Mouse (Mus musculus): Measurements from ENCODE around the gene Ckap2l. TPM values are rescaled to one million over a fixed set of nuclear protein-coding genes. Genes with fewer than 3 reads are reported as not detected.

The Ckap2l gene
- polyA plus RNA-seq, 1 experiment from 2014 or later: 37.9 TPM

- no peaks in the 10 kb centered on the region for H3K36me3 ChIP-seq
These were observed 12.8 kb upstream of the Ckap2l start, which contains the start of gene Il1a for GRCm38 (mm10) chr2:129309836-129310235. TSS of gene Il1a (minus strand) at chr2:129309972.

GRCm38 (mm10) chr2:129306020-129306419 lies 9.0 kb upstream of the Ckap2l start:
- Histone ChIP-seq H3K9me3 (no peaks in the 10 kb centered on the region), H3K27ac (no peak overlapping the region), H3K4me1 (no peaks in the 10 kb centered on the region), H3K9ac (no peak overlapping the region), H3K27me3 (replicated peaks) (no peaks in the 10 kb centered on the region), H3K36me3 (no peaks in the 10 kb centered on the region), H3K4me3 (no peak overlapping the region), H3K4me2 (replicated peaks) (no peak overlapping the region)
- no peak for ATAC-seq (ENCODE audit: low FRiP score, low read depth)
- WGBS: 82% methylated on average over 4 of the region's 4 CpGs

More at GRCm38 (mm10) chr2:129309836-129310235, 12.8 kb upstream of the Ckap2l start, which contains the start of gene Il1a:
- no peak for ATAC-seq (ENCODE audit: low FRiP score, low read depth)
- Histone ChIP-seq H3K27me3 (replicated peaks) (no peaks in the 10 kb centered on the region), H3K9ac (no peak within 1 kb of the TSS), H3K9me3 (no peaks in the 10 kb centered on the region), H3K4me2 (replicated peaks) (no peak within 1 kb of the TSS), H3K27ac (no peak within 1 kb of the TSS), H3K4me1 (no peaks in the 10 kb centered on the region), H3K4me3 (no peak within 1 kb of the TSS)
- 88% methylated on average over 7 of the region's 7 CpGs for WGBS

- WGBS: 2% methylated on average over 10 of the region's 10 CpGs
These were observed 574 bp upstream of the Ckap2l start for GRCm38 (mm10) chr2:129297589-129297982.

GRCm38 (mm10) chr2:129296086-129296485 lies 926 bp downstream of the Ckap2l start:
- no peak for ATAC-seq (ENCODE audit: low FRiP score, low read depth)
- Histone ChIP-seq H3K4me1 (peaks cover 16% of the 10 kb centered on the region), H3K9ac (peak overlapping the region; percentile 66), H3K36me3 (peaks cover 4% of the 10 kb centered on the region; the same call in 1 of the 2 replicates), H3K4me3 (peak overlapping the region; percentile 75), H3K27me3 (replicated peaks) (no peaks in the 10 kb centered on the region), H3K4me2 (replicated peaks) (peak overlapping the region; percentile 72), H3K9me3 (no peaks in the 10 kb centered on the region), H3K27ac (no peak overlapping the region)
- 59% methylated on average over 5 of the region's 5 CpGs for WGBS

More at GRCm38 (mm10) chr2:129297589-129297982, 574 bp upstream of the Ckap2l start:
- H3K27me3 ChIP-seq (replicated peaks): no peaks in the 10 kb centered on the region
- H3K4me3 ChIP-seq: peak overlapping the region; percentile 75
- peak overlapping the region; percentile 67 for H3K27ac ChIP-seq
- ATAC-seq (ENCODE audit: low FRiP score, low read depth): peak; percentile 83
- H3K4me2 ChIP-seq (replicated peaks): peak overlapping the region; percentile 72
- peak overlapping the region; percentile 54 for H3K9ac ChIP-seq
- peaks cover 4% of the 10 kb centered on the region; the same call in 1 of the 2 replicates for H3K36me3 ChIP-seq
- H3K4me1 ChIP-seq: peaks cover 16% of the 10 kb centered on the region
- H3K9me3 ChIP-seq: no peaks in the 10 kb centered on the region

GRCm38 (mm10) chr2:129295075-129295474 lies 1.9 kb downstream of the Ckap2l start:
- no peak overlapping the region for H3K4me3 ChIP-seq
- ATAC-seq (ENCODE audit: low FRiP score, low read depth): no peak
- H3K9me3 ChIP-seq: no peaks in the 10 kb centered on the region
- H3K4me1 ChIP-seq: peaks cover 16% of the 10 kb centered on the region
- H3K27ac ChIP-seq: no peak overlapping the region
- 93% methylated on average over 5 of the region's 5 CpGs for WGBS
- H3K9ac ChIP-seq: 0 out of 2 replicates have a peak overlapping the region, but pooled peaks have one; percentile 13
- no peaks in the 10 kb centered on the region for H3K27me3 ChIP-seq (replicated peaks)
- H3K4me2 ChIP-seq (replicated peaks): peak overlapping the region; percentile 72
- peaks cover 4% of the 10 kb centered on the region; the same call in 1 of the 2 replicates for H3K36me3 ChIP-seq

GRCm38 (mm10) chr2:129273823-129274222 lies 23.2 kb downstream of the Ckap2l start:
- Histone ChIP-seq H3K9me3 (no peaks in the 10 kb centered on the region), H3K4me2 (replicated peaks) (no peak overlapping the region), H3K4me1 (no peaks in the 10 kb centered on the region), H3K9ac (no peak overlapping the region), H3K4me3 (no peak overlapping the region), H3K27me3 (replicated peaks) (no peaks in the 10 kb centered on the region), H3K27ac (no peak overlapping the region), H3K36me3 (peaks cover 63% of the 10 kb centered on the region)
- 97% methylated on average over 5 of the region's 5 CpGs for WGBS
- no peak for ATAC-seq (ENCODE audit: low FRiP score, low read depth)

GRCm38 (mm10) chr2:129270621-129271020 lies 26.4 kb downstream of the Ckap2l start:
- H3K27me3 ChIP-seq (replicated peaks): no peaks in the 10 kb centered on the region
- H3K4me2 ChIP-seq (replicated peaks): no peak overlapping the region
- no peaks in the 10 kb centered on the region for H3K9me3 ChIP-seq
- no peak for ATAC-seq (ENCODE audit: low FRiP score, low read depth)
- H3K9ac ChIP-seq: no peak overlapping the region
- H3K4me3 ChIP-seq: no peak overlapping the region
- WGBS: 90% methylated on average over 9 of the region's 9 CpGs
- H3K36me3 ChIP-seq: peaks cover 80% of the 10 kb centered on the region
- no peaks in the 10 kb centered on the region for H3K4me1 ChIP-seq
- no peak overlapping the region for H3K27ac ChIP-seq

- Histone ChIP-seq H3K36me3 (peaks cover 75% of the 10 kb centered on the region), H3K4me3 (no peak overlapping the region), H3K27ac (no peak overlapping the region), H3K9ac (no peak overlapping the region), H3K4me1 (no peaks in the 10 kb centered on the region), H3K9me3 (no peaks in the 10 kb centered on the region), H3K4me2 (replicated peaks) (no peak overlapping the region), H3K27me3 (replicated peaks) (no peaks in the 10 kb centered on the region)
- 95% methylated on average over 5 of the region's 5 CpGs for WGBS
- no peak for ATAC-seq (ENCODE audit: low FRiP score, low read depth)
These were observed 27.0 kb downstream of the Ckap2l start for GRCm38 (mm10) chr2:129269986-129270385.

GRCm38 (mm10) chr2:129269161-129269643 lies 27.8 kb downstream of the Ckap2l start:
- H3K9me3 ChIP-seq: no peaks in the 10 kb centered on the region
- no peak overlapping the region for H3K4me2 ChIP-seq (replicated peaks)
- 95% methylated on average over 12 of the region's 12 CpGs for WGBS
- H3K4me3 ChIP-seq: no peak overlapping the region
- no peak overlapping the region for H3K9ac ChIP-seq
- ATAC-seq (ENCODE audit: low FRiP score, low read depth): no peak
- H3K27ac ChIP-seq: no peak overlapping the region
- peaks cover 70% of the 10 kb centered on the region for H3K36me3 ChIP-seq
- H3K4me1 ChIP-seq: no peaks in the 10 kb centered on the region
- H3K27me3 ChIP-seq (replicated peaks): no peaks in the 10 kb centered on the region

GRCm38 (mm10) chr2:129267738-129268137 lies 29.3 kb downstream of the Ckap2l start:
- H3K27me3 ChIP-seq (replicated peaks): no peaks in the 10 kb centered on the region
- H3K4me1 ChIP-seq: no peaks in the 10 kb centered on the region
- H3K27ac ChIP-seq: no peak overlapping the region
- H3K4me3 ChIP-seq: no peak overlapping the region
- ATAC-seq (ENCODE audit: low FRiP score, low read depth): no peak
- no peak overlapping the region for H3K4me2 ChIP-seq (replicated peaks)
- peaks cover 61% of the 10 kb centered on the region for H3K36me3 ChIP-seq
- 89% methylated on average over 5 of the region's 5 CpGs for WGBS
- H3K9ac ChIP-seq: no peak overlapping the region
- no peaks in the 10 kb centered on the region for H3K9me3 ChIP-seq

GRCm38 (mm10) chr2:129265316-129265715 lies 31.7 kb downstream of the Ckap2l start:
- no peak overlapping the region for H3K4me3 ChIP-seq
- no peaks in the 10 kb centered on the region for H3K27me3 ChIP-seq (replicated peaks)
- H3K9ac ChIP-seq: no peak overlapping the region
- peaks cover 44% of the 10 kb centered on the region for H3K36me3 ChIP-seq
- H3K9me3 ChIP-seq: no peaks in the 10 kb centered on the region
- ATAC-seq (ENCODE audit: low FRiP score, low read depth): no peak
- H3K27ac ChIP-seq: no peak overlapping the region
- no peaks in the 10 kb centered on the region for H3K4me1 ChIP-seq
- WGBS: 94% methylated on average over 7 of the region's 7 CpGs
- no peak overlapping the region for H3K4me2 ChIP-seq (replicated peaks)

GRCm38 (mm10) chr2:129263073-129263472 lies 33.9 kb downstream of the Ckap2l start:
- Histone ChIP-seq H3K4me1 (no peaks in the 10 kb centered on the region), H3K27ac (no peak overlapping the region), H3K36me3 (peaks cover 21% of the 10 kb centered on the region), H3K27me3 (replicated peaks) (no peaks in the 10 kb centered on the region), H3K9ac (no peak overlapping the region), H3K9me3 (no peaks in the 10 kb centered on the region), H3K4me2 (replicated peaks) (no peak overlapping the region), H3K4me3 (no peak overlapping the region)
- WGBS: 81% methylated on average over 5 of the region's 5 CpGs
- ATAC-seq (ENCODE audit: low FRiP score, low read depth): no peak

GRCm38 (mm10) chr2:129261151-129261794 lies 35.7 kb downstream of the Ckap2l start:
- no peaks in the 10 kb centered on the region for H3K4me1 ChIP-seq
- no peak overlapping the region for H3K9ac ChIP-seq
- WGBS: 61% methylated on average over 6 of the region's 6 CpGs
- H3K9me3 ChIP-seq: no peaks in the 10 kb centered on the region
- H3K27me3 ChIP-seq (replicated peaks): no peaks in the 10 kb centered on the region
- no peak for ATAC-seq (ENCODE audit: low FRiP score, low read depth)
- no peak overlapping the region for H3K4me2 ChIP-seq (replicated peaks)
- peaks cover 3% of the 10 kb centered on the region; the same call in 1 of the 2 replicates for H3K36me3 ChIP-seq
- no peak overlapping the region for H3K27ac ChIP-seq
- no peak overlapping the region for H3K4me3 ChIP-seq
